Mouse (Mus musculus) G1E (cell line): ENCODE data around the gene Rnf26. TPM values are rescaled to one million over a fixed set of nuclear protein-coding genes. Genes with fewer than 3 reads are reported as not detected.

Experiments used
- ATAC-seq: 2 replicates; pipeline ENCODE4 v1.8.0; 2016; ENCODE audit warnings: mild to moderate bottlenecking; ENCODE audit not compliant: insufficient number of reproducible peaks, poor library complexity, low FRiP score, severe bottlenecking; ENCODE audit errors: extremely low read depth
- DNase-seq: peaks from one replicate; pipeline ENCODE4 v3.0.0; 2012; ENCODE audit warnings: low spot score
- H3K27me3 ChIP-seq: 2 replicates; pipeline ENCODE4 v1.6.1; 2012; ENCODE audit warnings: mild to moderate bottlenecking, low read length, inconsistent platforms; ENCODE audit not compliant: insufficient read depth
- H3K36me3 ChIP-seq: replicated peaks from 2 replicates; pipeline ENCODE3; 2012; ENCODE audit warnings: mild to moderate bottlenecking, inconsistent platforms
- H3K4me1 ChIP-seq: 2 replicates; pipeline ENCODE4 v1.6.1; 2012; ENCODE audit warnings: low read depth, low read length, inconsistent platforms, mixed read lengths; ENCODE audit not compliant: insufficient read depth
- H3K4me3 ChIP-seq: 2 replicates; pipeline ENCODE4 v1.5.1; 2012; ENCODE audit warnings: low read depth, mild to moderate bottlenecking, inconsistent platforms, low read length, moderate library complexity, mixed read lengths
- H3K9me3 ChIP-seq: replicated peaks from 2 replicates; pipeline ENCODE4 v1.6.1; 2012; ENCODE audit warnings: inconsistent platforms
- CTCF ChIP-seq: IDR thresholded peaks from 2 replicates; pipeline ENCODE4 v1.5.1; 2012; ENCODE audit warnings: low read depth, low read length, inconsistent platforms, mixed read lengths
- GATA1 ChIP-seq: IDR thresholded peaks from 2 replicates; pipeline ENCODE4 v1.6.1; 2012; ENCODE audit warnings: borderline replicate concordance, low read length, inconsistent platforms, mixed read lengths
- GATA2 ChIP-seq: IDR thresholded peaks from 2 replicates; pipeline ENCODE4 v1.6.1; 2012; ENCODE audit warnings: low read depth, low read length, inconsistent platforms, borderline replicate concordance
- POLR2AphosphoS5 ChIP-seq: IDR thresholded peaks from 2 replicates; pipeline ENCODE4 v1.6.1; 2012; ENCODE audit warnings: low read depth, low read length, inconsistent platforms; ENCODE audit not compliant: insufficient replicate concordance
- TAL1 ChIP-seq: conservative IDR thresholded peaks from 2 replicates; pipeline ENCODE4 v1.6.1; 2012; ENCODE audit warnings: low read depth, low read length, inconsistent platforms, mixed read lengths
- polyA plus RNA-seq: library from polyadenylated mRNA; stranded (reverse); fragments of >175 nt; gene quantifications from 2 replicates; pipeline ENCODE4 v1.2.3, GENCODE M21; 2012
- total RNA-seq, 2 experiments: library from RNA; stranded (forward) in 1 of 2; stranded (reverse) in 1 of 2; fragments of 200-1000 nt in 1 of 2; fragments of >200 nt in 1 of 2; fragmentation: Nextera tagmentation in 1 of 2; gene quantifications; 2 replicates each; pipeline ENCODE4 v1.2.3; 2014 to 2017

Rnf26 gene
- total and polyA plus RNA-seq, 3 experiments, result 10.5 to 46.9 (median 41.9) TPM

DNA sequence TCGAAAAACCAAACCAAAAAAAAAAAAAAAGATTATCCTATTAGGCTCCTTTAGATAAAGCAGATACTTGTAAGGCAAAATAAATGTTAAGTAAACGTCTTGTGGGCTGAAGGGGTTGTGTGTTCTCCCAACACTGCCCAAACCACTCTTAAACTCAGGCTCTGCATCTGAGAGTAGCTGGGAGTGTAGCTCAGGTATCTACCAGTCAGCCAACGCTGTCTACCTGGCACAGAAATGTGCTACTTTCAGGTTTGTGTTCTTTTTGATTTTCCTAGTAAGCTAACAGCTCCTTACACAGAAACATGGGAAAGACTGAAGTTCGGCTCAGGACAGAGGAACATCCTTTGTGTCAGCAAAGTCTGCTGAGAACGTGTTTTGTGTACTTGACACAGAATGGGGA, 18.9 kb upstream of the Rnf26 start:
- no peaks in the 10 kb centered on the region for H3K9me3 ChIP-seq
- H3K27me3 ChIP-seq, result peaks cover 85% of the 10 kb centered on the region
- H3K36me3 ChIP-seq, result no peaks in the 10 kb centered on the region
- TF ChIP-seq GATA2 (no peak), CTCF (no peak), GATA1 (no peak), TAL1 (no peak), POLR2AphosphoS5 (no peak)
- peaks cover 40% of the 10 kb centered on the region for H3K4me1 ChIP-seq
- H3K4me3 ChIP-seq, result no peak overlapping the region
- no peak for DNase-seq
- ATAC-seq, result no peak

DNA sequence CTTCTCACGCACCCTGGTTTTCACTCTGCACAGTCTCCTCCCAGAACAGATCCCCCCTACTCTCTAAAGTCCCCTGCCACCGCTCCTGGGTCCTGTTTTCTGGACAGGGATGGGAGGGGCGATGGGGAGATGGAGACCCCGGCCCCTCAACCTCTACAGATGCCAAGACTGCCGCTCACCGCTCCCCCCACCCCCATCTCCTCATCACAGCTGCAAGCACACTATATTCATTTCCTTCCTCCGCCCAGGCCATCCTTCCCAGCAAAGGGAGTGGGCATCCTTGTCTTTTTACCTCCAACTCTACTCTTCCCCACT, 17.9 kb upstream of the Rnf26 start:
- H3K4me3 ChIP-seq, result no peak overlapping the region
- H3K27me3 ChIP-seq, result peaks cover 75% of the 10 kb centered on the region
- ATAC-seq (no peak), DNase-seq (no peak)
- H3K4me1 ChIP-seq, result peaks cover 34% of the 10 kb centered on the region
- TF ChIP-seq TAL1 (no peak), GATA2 (no peak), CTCF (no peak), POLR2AphosphoS5 (no peak), GATA1 (no peak)
- no peaks in the 10 kb centered on the region for H3K9me3 ChIP-seq
- no peaks in the 10 kb centered on the region for H3K36me3 ChIP-seq

DNA sequence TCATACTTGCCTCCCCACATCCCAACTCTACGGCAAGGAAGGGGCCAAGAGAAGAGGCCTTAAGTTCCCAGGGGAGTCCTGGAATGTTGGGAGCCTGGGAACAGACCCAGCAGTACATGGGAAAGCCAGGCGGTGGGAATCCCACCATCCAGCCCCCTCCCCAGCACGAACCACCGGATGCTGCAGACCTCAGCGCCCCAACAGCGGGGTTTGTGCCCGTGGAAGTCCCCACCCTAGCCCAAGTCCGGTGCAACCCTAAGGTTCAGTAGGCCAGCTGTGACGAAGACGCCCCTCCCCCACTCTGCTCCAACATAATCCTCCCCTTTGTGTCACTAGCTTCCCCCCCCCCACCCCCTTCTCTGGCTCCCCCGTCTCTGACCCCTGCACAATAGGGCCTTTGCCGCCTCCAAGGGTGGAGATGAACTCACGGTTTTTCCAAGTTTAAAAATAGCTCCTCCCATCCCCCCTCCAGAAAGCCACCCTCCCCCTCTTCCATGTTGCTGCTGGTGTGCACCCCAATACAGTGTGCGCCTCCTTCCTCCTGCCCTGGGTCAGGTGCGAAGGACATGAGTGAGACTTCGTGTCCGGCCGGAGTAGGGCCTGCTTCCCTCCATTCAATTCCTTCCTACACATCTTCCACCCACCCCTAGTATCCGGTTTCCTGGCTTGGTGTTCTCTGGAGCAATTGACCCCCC, 17.4 kb upstream of the Rnf26 start:
- Histone ChIP-seq H3K4me3 (no peak overlapping the region), H3K4me1 (peaks cover 35% of the 10 kb centered on the region), H3K9me3 (no peaks in the 10 kb centered on the region), H3K36me3 (no peaks in the 10 kb centered on the region), H3K27me3 (peaks cover 70% of the 10 kb centered on the region)
- TF ChIP-seq CTCF (no peak), POLR2AphosphoS5 (no peak), GATA1 (no peak), GATA2 (no peak), TAL1 (no peak)
- ATAC-seq (no peak), DNase-seq (no peak)

DNA sequence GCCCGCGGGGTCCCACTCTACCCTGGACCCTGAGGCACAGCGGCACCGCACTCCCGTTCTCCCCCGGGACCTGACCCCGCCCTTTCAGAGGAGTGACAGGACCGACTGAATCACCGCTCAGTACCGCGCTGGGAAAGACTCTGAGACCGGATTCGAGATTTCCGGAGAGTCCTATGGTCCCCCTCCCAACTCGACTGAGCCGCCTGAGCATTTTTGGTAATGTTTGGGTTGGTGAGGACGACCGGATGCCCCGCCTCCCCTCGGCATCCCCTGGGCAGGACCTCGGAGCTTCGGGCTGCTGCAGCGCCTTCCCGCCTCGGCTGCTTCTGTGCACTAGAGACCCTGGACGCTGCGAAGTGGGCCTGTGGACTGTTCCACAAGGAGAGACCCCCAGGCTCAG, 16.7 kb upstream of the Rnf26 start:
- Histone ChIP-seq H3K9me3 (no peaks in the 10 kb centered on the region), H3K4me1 (peaks cover 32% of the 10 kb centered on the region), H3K27me3 (peaks cover 63% of the 10 kb centered on the region), H3K36me3 (no peaks in the 10 kb centered on the region), H3K4me3 (no peak overlapping the region; the same call in 1 of the 2 replicates)
- DNase-seq (no peak), ATAC-seq (no peak)
- TF ChIP-seq GATA2 (no peak), GATA1 (no peak), POLR2AphosphoS5 (no peak), TAL1 (no peak), CTCF (no peak)

DNA sequence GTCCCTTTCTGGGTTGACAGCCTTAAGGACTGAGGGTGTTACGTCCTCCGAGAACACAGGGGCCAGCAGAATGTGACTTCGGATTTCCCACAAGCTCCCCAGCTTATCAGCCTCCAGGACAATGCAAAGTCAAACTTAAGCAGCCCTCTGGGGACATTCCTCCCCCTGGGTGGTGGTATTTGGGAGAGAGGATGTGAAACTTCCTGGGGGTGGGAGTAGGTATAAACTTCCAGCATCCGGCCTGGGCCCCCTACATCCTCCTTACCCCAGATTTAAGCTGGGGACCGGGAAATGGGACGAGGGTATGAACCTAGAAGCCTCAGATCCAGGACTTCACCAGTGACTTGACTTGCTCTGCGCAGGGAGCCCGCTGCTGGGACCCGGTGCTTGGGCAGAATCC, 16.3 kb upstream of the Rnf26 start:
- DNase-seq (no peak), ATAC-seq (no peak)
- no peak for TF ChIP-seq GATA2
- TF ChIP-seq GATA1, result no peak
- TF ChIP-seq TAL1, result no peak
- no peak for TF ChIP-seq POLR2AphosphoS5
- TF ChIP-seq CTCF, result no peak
- Histone ChIP-seq H3K9me3 (no peaks in the 10 kb centered on the region), H3K4me3 (no peak overlapping the region; the same call in 1 of the 2 replicates), H3K27me3 (peaks cover 59% of the 10 kb centered on the region), H3K4me1 (peaks cover 30% of the 10 kb centered on the region), H3K36me3 (no peaks in the 10 kb centered on the region)

DNA sequence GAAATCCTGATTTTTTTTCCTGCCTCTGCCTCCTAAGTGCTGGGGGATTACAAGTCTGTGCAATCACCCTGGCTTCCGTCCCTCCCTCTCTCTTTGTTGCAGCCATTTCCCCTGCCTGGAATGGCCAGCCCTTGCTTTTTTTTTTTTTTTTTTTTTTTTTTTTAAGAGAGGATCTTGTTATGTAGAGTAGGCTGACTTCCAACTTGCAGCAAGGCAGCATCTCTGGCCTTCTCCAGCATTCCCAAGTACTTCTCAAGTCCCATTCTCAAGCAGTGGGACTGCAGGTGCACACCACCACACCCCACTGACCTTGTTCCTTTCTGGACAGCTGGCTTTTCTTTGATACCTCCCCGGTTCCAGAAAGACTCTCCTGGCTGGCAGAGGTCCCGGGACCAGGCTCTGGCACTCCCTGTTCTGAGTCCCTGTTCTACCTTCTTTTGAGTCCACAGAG, 14.1 kb upstream of the Rnf26 start:
- Histone ChIP-seq H3K27me3 (peaks cover 37% of the 10 kb centered on the region), H3K36me3 (no peaks in the 10 kb centered on the region), H3K4me1 (peaks cover 23% of the 10 kb centered on the region), H3K4me3 (no peak overlapping the region), H3K9me3 (no peaks in the 10 kb centered on the region)
- no peak for ATAC-seq
- no peak for DNase-seq
- TF ChIP-seq POLR2AphosphoS5 (no peak), TAL1 (no peak), GATA1 (no peak), CTCF (no peak), GATA2 (no peak)
